Mouse (Mus musculus): ENCODE data around the gene Trp73. TPM values are rescaled to one million over a fixed set of nuclear protein-coding genes. Genes with fewer than 3 reads are reported as not detected.
A peak's percentile ranks its signal among the peaks of the same experiment; 100 is the strongest.

The Trp73 gene
- polyA plus RNA-seq, 1 experiment from 2014 or later = 0.04 TPM

DNA sequence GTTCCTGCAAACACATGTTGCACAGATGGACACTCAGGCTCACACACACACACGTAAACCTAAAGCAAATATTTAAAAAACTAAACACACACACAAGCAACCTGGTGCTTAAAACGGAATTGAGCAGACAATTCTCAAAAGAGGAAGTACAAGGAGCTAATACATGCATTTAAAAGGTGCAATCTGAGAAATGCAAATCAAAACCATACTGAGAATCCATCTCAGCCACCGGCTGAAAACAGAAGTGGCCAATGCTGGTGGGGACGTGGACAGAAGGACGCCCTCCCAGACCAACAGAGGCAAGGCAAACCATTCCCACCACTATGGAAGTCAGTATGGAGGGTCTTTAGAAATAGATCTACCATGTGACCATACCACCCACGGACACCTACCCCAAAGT lies 16.5 kb downstream of the Trp73 start:
- Histone ChIP-seq H3K36me3 (no peaks in the 10 kb centered on the region), H3K4me2 (no peak overlapping the region), H3K27ac (ENCODE audit: poor library complexity, severe bottlenecking) (no peak overlapping the region), H3K4me3 (no peak overlapping the region), H3K9ac (no peak overlapping the region), H3K4me1 (replicated peaks) (no peaks in the 10 kb centered on the region), H3K9me3 (replicated peaks) (no peaks in the 10 kb centered on the region), H3K27me3 (replicated peaks) (peaks cover 63% of the 10 kb centered on the region)
- ATAC-seq (ENCODE audit: insufficient number of reproducible peaks, low FRiP score) = no peak
- 78% methylated on average over 6 of the region's 6 CpGs for WGBS

GRCm38 (mm10) chr4:154122374-154122773 lies 17.6 kb downstream of the Trp73 start:
- Histone ChIP-seq H3K9ac (no peak overlapping the region), H3K9me3 (replicated peaks) (no peaks in the 10 kb centered on the region), H3K4me3 (no peak overlapping the region), H3K27me3 (replicated peaks) (peaks cover 69% of the 10 kb centered on the region), H3K4me1 (replicated peaks) (no peaks in the 10 kb centered on the region), H3K36me3 (no peaks in the 10 kb centered on the region), H3K4me2 (no peak overlapping the region), H3K27ac (ENCODE audit: poor library complexity, severe bottlenecking) (no peak overlapping the region)
- WGBS = 72% methylated on average over 7 of the region's 7 CpGs
- ATAC-seq (ENCODE audit: insufficient number of reproducible peaks, low FRiP score) = no peak

- no peaks in the 10 kb centered on the region for H3K9me3 ChIP-seq (replicated peaks)
- H3K4me1 ChIP-seq (replicated peaks) = no peaks in the 10 kb centered on the region
- H3K27ac ChIP-seq (ENCODE audit: poor library complexity, severe bottlenecking) = no peak overlapping the region
- no peak overlapping the region for H3K4me2 ChIP-seq
- no peak overlapping the region for H3K9ac ChIP-seq
- H3K27me3 ChIP-seq (replicated peaks) = peaks cover 64% of the 10 kb centered on the region
- no peaks in the 10 kb centered on the region for H3K36me3 ChIP-seq
- ATAC-seq (ENCODE audit: insufficient number of reproducible peaks, low FRiP score) = no peak; the same call in 1 of the 2 replicates
- WGBS = 59% methylated on average over 11 of the region's 11 CpGs
- H3K4me3 ChIP-seq = no peak overlapping the region
These were observed 18.2 kb downstream of the Trp73 start for GRCm38 (mm10) chr4:154121800-154122199.

GRCm38 (mm10) chr4:154119208-154119607 lies 20.8 kb downstream of the Trp73 start:
- ATAC-seq (ENCODE audit: insufficient number of reproducible peaks, low FRiP score) = no peak
- H3K4me2 ChIP-seq = no peak overlapping the region
- peaks cover 47% of the 10 kb centered on the region for H3K27me3 ChIP-seq (replicated peaks)
- no peak overlapping the region for H3K27ac ChIP-seq (ENCODE audit: poor library complexity, severe bottlenecking)
- H3K9me3 ChIP-seq (replicated peaks) = no peaks in the 10 kb centered on the region
- H3K36me3 ChIP-seq = no peaks in the 10 kb centered on the region
- WGBS = 73% methylated on average over 9 of the region's 9 CpGs
- H3K4me1 ChIP-seq (replicated peaks) = no peaks in the 10 kb centered on the region
- H3K4me3 ChIP-seq = no peak overlapping the region
- H3K9ac ChIP-seq = no peak overlapping the region

GRCm38 (mm10) chr4:154118782-154119181 lies 21.2 kb downstream of the Trp73 start:
- no peak overlapping the region for H3K4me3 ChIP-seq
- no peak overlapping the region for H3K4me2 ChIP-seq
- H3K9me3 ChIP-seq (replicated peaks) = no peaks in the 10 kb centered on the region
- no peak overlapping the region for H3K9ac ChIP-seq
- no peaks in the 10 kb centered on the region for H3K36me3 ChIP-seq
- H3K4me1 ChIP-seq (replicated peaks) = no peaks in the 10 kb centered on the region
- no peak overlapping the region for H3K27ac ChIP-seq (ENCODE audit: poor library complexity, severe bottlenecking)
- 62% methylated on average over 9 of the region's 9 CpGs for WGBS
- H3K27me3 ChIP-seq (replicated peaks) = peaks cover 43% of the 10 kb centered on the region
- ATAC-seq (ENCODE audit: insufficient number of reproducible peaks, low FRiP score) = no peak

- no peak overlapping the region for H3K9ac ChIP-seq
- no peaks in the 10 kb centered on the region for H3K36me3 ChIP-seq
- WGBS = 49% methylated on average over 7 of the region's 7 CpGs
- H3K4me1 ChIP-seq (replicated peaks) = no peaks in the 10 kb centered on the region
- no peak overlapping the region for H3K27ac ChIP-seq (ENCODE audit: poor library complexity, severe bottlenecking)
- H3K4me3 ChIP-seq = no peak overlapping the region
- H3K27me3 ChIP-seq (replicated peaks) = peaks cover 20% of the 10 kb centered on the region
- no peak overlapping the region for H3K4me2 ChIP-seq
- no peaks in the 10 kb centered on the region for H3K9me3 ChIP-seq (replicated peaks)
- no peak for ATAC-seq (ENCODE audit: insufficient number of reproducible peaks, low FRiP score)
These were observed 23.6 kb downstream of the Trp73 start for GRCm38 (mm10) chr4:154116421-154116820.

- Histone ChIP-seq H3K4me2 (no peak overlapping the region), H3K9me3 (replicated peaks) (no peaks in the 10 kb centered on the region), H3K9ac (no peak overlapping the region), H3K36me3 (no peaks in the 10 kb centered on the region), H3K4me1 (replicated peaks) (no peaks in the 10 kb centered on the region), H3K27ac (ENCODE audit: poor library complexity, severe bottlenecking) (no peak overlapping the region), H3K4me3 (no peak overlapping the region), H3K27me3 (replicated peaks) (peaks cover 52% of the 10 kb centered on the region)
- WGBS = 74% methylated on average over 11 of the region's 11 CpGs
- no peak for ATAC-seq (ENCODE audit: insufficient number of reproducible peaks, low FRiP score)
These were observed 30.2 kb downstream of the Trp73 start for GRCm38 (mm10) chr4:154109850-154110243.

DNA sequence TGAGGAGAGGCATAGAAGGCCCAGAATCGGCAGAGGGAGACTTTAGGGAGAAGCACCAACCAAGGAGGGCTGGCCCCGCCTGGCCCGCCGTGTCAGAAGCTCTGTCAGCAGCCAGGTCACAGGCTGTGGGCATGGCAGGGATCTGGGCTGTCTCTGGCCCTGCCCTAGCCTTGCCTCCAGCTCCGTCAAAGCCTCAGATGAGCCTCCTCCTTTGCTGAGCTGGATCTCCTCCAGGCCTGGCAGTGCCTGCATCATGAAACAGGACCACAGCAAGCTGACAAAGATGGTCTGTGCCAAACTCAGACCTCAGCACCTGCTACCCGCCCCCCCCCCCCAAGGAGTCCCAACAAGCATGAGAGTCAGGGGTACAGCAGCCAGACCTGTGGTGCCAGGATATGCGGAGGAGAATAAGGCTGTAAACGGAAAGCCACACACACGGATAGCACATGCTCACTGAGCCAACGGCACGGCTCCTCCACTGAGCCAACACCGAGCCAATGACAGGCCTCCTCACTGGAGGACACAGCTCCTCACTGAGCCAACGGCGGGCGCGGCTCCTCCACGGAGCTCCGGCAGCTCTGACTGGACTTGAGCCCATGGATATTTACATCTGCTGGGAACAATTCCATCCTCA lies 30.7 kb downstream of the Trp73 start:
- H3K27ac ChIP-seq (ENCODE audit: poor library complexity, severe bottlenecking) = no peak overlapping the region
- WGBS = 46% methylated on average over 18 of the region's 18 CpGs
- peaks cover 57% of the 10 kb centered on the region for H3K27me3 ChIP-seq (replicated peaks)
- no peak overlapping the region for H3K9ac ChIP-seq
- no peak overlapping the region for H3K4me3 ChIP-seq
- H3K36me3 ChIP-seq = no peaks in the 10 kb centered on the region
- no peak overlapping the region for H3K4me2 ChIP-seq
- H3K4me1 ChIP-seq (replicated peaks) = no peaks in the 10 kb centered on the region
- no peaks in the 10 kb centered on the region for H3K9me3 ChIP-seq (replicated peaks)
- ATAC-seq (ENCODE audit: insufficient number of reproducible peaks, low FRiP score) = no peak

DNA sequence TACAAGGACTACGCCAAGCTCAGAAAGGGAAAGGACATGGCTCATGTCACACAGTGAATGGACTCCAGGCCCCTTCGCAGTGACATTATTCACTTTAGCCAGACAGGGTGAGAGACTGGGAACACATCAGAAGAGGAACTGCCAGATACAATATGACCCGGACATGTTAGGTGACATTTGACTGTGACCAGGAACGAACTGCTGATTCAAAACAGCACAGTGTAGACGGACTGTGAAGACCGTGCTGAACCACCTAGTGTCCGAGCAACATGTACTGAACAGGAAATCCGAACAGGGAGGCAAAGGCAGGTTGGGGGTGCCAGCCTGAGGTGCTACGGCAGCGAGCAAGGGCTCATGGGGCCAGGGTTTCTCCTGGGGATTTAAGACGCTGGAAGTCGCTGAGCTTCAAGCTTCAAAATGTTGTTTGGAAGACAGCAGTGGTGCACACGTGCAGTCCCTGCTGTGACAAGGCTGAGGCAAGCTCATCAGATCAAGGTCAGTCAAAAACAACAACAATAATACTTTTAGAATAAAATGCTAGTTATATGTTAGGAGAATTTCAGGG lies 33.4 kb downstream of the Trp73 start:
- ATAC-seq (ENCODE audit: insufficient number of reproducible peaks, low FRiP score) = no peak
- Histone ChIP-seq H3K9me3 (replicated peaks) (no peaks in the 10 kb centered on the region), H3K27me3 (replicated peaks) (peaks cover 84% of the 10 kb centered on the region), H3K4me3 (no peak overlapping the region), H3K4me2 (no peak overlapping the region), H3K4me1 (replicated peaks) (no peaks in the 10 kb centered on the region), H3K9ac (no peak overlapping the region), H3K36me3 (no peaks in the 10 kb centered on the region), H3K27ac (ENCODE audit: poor library complexity, severe bottlenecking) (no peak overlapping the region)
- WGBS = 70% methylated on average over 13 of the region's 13 CpGs

GRCm38 (mm10) chr4:154105381-154106001 lies 34.5 kb downstream of the Trp73 start:
- no peaks in the 10 kb centered on the region for H3K4me1 ChIP-seq (replicated peaks)
- no peaks in the 10 kb centered on the region for H3K9me3 ChIP-seq (replicated peaks)
- H3K27ac ChIP-seq (ENCODE audit: poor library complexity, severe bottlenecking) = no peak overlapping the region
- no peaks in the 10 kb centered on the region for H3K36me3 ChIP-seq
- H3K9ac ChIP-seq = no peak overlapping the region
- H3K4me2 ChIP-seq = peak overlapping the region; percentile 27
- H3K4me3 ChIP-seq = no peak overlapping the region
- 0 out of 2 replicates have a peak, but pooled peaks have one; percentile 23 for ATAC-seq (ENCODE audit: insufficient number of reproducible peaks, low FRiP score)
- peaks cover 85% of the 10 kb centered on the region for H3K27me3 ChIP-seq (replicated peaks)
- 32% methylated on average over 20 of the region's 20 CpGs for WGBS

DNA sequence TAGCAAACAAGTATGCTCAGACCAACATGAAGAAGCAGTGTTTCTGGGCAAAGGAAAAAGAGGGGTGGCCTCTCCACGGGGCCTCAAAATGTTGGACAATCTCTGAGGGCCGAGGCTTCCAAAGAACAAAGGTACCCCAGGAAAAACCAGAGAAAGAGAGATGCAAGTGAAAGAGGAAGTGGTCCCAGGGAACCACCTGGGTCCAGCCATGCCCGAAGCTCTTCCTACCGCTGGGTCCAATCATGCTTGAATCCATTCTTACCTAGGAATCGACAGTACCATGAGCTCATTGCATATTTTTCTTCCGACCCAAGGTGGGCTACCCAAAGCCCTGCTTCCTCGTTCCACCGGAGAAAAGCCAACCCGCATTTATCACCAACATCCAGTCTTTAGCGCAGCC lies 36.1 kb downstream of the Trp73 start:
- no peak overlapping the region for H3K4me2 ChIP-seq
- no peak for ATAC-seq (ENCODE audit: insufficient number of reproducible peaks, low FRiP score)
- 81% methylated on average over 10 of the region's 10 CpGs for whole genome bisulfite sequencing
- no peak overlapping the region for H3K4me3 ChIP-seq
- H3K4me1 ChIP-seq (replicated peaks) = no peaks in the 10 kb centered on the region
- H3K9me3 ChIP-seq (replicated peaks) = no peaks in the 10 kb centered on the region
- no peak overlapping the region for H3K27ac ChIP-seq (ENCODE audit: poor library complexity, severe bottlenecking)
- H3K9ac ChIP-seq = no peak overlapping the region
- H3K36me3 ChIP-seq = no peaks in the 10 kb centered on the region
- H3K27me3 ChIP-seq (replicated peaks) = peaks cover 85% of the 10 kb centered on the region

Measured in heart, embryonic 12.5 days (tissue).